Mouse (Mus musculus) CH12.LX (cell line): ENCODE data around the gene Arid5a. TPM values are rescaled to one million over a fixed set of nuclear protein-coding genes. Genes with fewer than 3 reads are reported as not detected.

Experiments
- DNase-seq: peaks from one replicate; pipeline ENCODE4 v3.0.0-alpha.2; 2013; ENCODE audit errors: extremely low read depth
- H3K27ac ChIP-seq: 2 replicates; pipeline ENCODE4 v1.5.1; 2012; ENCODE audit warnings: low read depth, mild to moderate bottlenecking, control low read depth, moderate library complexity; ENCODE audit not compliant: insufficient read depth
- H3K27me3 ChIP-seq: replicated peaks from 2 replicates; pipeline ENCODE3; 2012; ENCODE audit warnings: inconsistent platforms
- H3K36me3 ChIP-seq, 2 experiments: replicated peaks in 1 of 2; 2 replicates each; pipeline versions ENCODE3 to v1.6.1; 2012; ENCODE audit warnings: inconsistent platforms in 1 of 2, low read length in 1 of 2, mild to moderate bottlenecking in 1 of 2, mixed read lengths in 1 of 2, moderate library complexity in 1 of 2; ENCODE audit not compliant: control insufficient read depth in 1 of 2, insufficient read depth in 1 of 2
- H3K4me1 ChIP-seq, 2 experiments: 2 replicates each; pipeline ENCODE4 v1.6.1; 2012; ENCODE audit warnings: inconsistent platforms in 1 of 2, moderate library complexity in 1 of 2; ENCODE audit not compliant: insufficient read depth in 2 of 2, control insufficient read depth in 1 of 2
- H3K4me2 ChIP-seq: 2 replicates; pipeline ENCODE4 v1.6.1; 2012; ENCODE audit warnings: low read depth, mild to moderate bottlenecking, control low read depth; ENCODE audit not compliant: poor library complexity, insufficient read depth, severe bottlenecking
- H3K4me3 ChIP-seq, 3 experiments: fragments of 150-350 bp in 1 of 3; sonication (generic) in 1 of 3; replicated peaks in 1 of 3; 2 replicates each; pipeline versions ENCODE3 to v1.5.1; 2011 to 2012; ENCODE audit warnings: low read depth in 2 of 3, low read length in 2 of 3, mild to moderate bottlenecking in 2 of 3, moderate library complexity in 2 of 3, control low read depth in 1 of 3, improper control_type of control experiment in 1 of 3, inconsistent platforms in 1 of 3, mixed read lengths in 1 of 3; ENCODE audit not compliant: poor library complexity in 1 of 3
- H3K79me2 ChIP-seq: replicated peaks from 2 replicates; pipeline ENCODE4 v1.6.1; 2012; ENCODE audit warnings: mild to moderate bottlenecking, moderate library complexity; ENCODE audit not compliant: control insufficient read depth, poor library complexity, insufficient read depth, severe bottlenecking; ENCODE audit errors: extremely low read depth
- H3K9ac ChIP-seq: 2 replicates; pipeline ENCODE4 v1.6.1; 2012; ENCODE audit warnings: low read depth, mild to moderate bottlenecking, control low read depth, moderate library complexity; ENCODE audit not compliant: insufficient read depth
- H3K9me3 ChIP-seq: replicated peaks from 2 replicates; pipeline ENCODE3; 2012; ENCODE audit warnings: low read length, inconsistent platforms, mixed read lengths
- BHLHE40 ChIP-seq: IDR thresholded peaks from 2 replicates; pipeline ENCODE4 v1.6.1; 2011; ENCODE audit warnings: mild to moderate bottlenecking, low read depth, low read length, improper control_type of control experiment
- E2F4 ChIP-seq: IDR thresholded peaks from 2 replicates; pipeline ENCODE4 v1.6.1; 2011; ENCODE audit warnings: low read depth, low read length, improper control_type of control experiment; ENCODE audit not compliant: insufficient replicate concordance
- EP300 ChIP-seq: IDR thresholded peaks from 2 replicates; pipeline ENCODE4 v1.6.1; 2011; ENCODE audit warnings: low read length, improper control_type of control experiment
- ETS1 ChIP-seq: conservative IDR thresholded peaks from 2 replicates; pipeline ENCODE4 v1.6.1; 2012; ENCODE audit warnings: low read depth, mild to moderate bottlenecking, inconsistent platforms, low read length, improper control_type of control experiment, moderate library complexity
- MAFK ChIP-seq: IDR thresholded peaks from 2 replicates; pipeline ENCODE4 v1.6.1; 2011; ENCODE audit warnings: low read length, improper control_type of control experiment; ENCODE audit not compliant: insufficient replicate concordance
- PAX5 ChIP-seq: IDR thresholded peaks from 2 replicates; pipeline ENCODE4 v1.6.1; 2012; ENCODE audit warnings: low read length, inconsistent platforms, mixed read lengths
- POLR2A ChIP-seq: IDR thresholded peaks from 2 replicates; pipeline ENCODE4 v1.6.1; 2011; ENCODE audit warnings: low read depth, mild to moderate bottlenecking, improper control_type of control experiment, low read length
- dilution Hi-C: fragments of 300-500 bp; cut with MboI; formaldehyde crosslinking; loops from 2 replicates; pipeline ENCODE4 v1.14.3; 2020; ENCODE audit warnings: low sequenced_read_pairs; ENCODE audit not compliant: extremely low pct_unique_long_range_greater_than_20kb, extremely low pct_ligation_motif_present
- in situ Hi-C: fragments of 300-500 bp; cut with MboI; formaldehyde crosslinking; loops from 3 replicates; pipeline ENCODE4 v1.14.3; 2019; ENCODE audit warnings: low sequenced_read_pairs, low pct_ligation_motif_present, low pct_unique_long_range_greater_than_20kb, mixed read lengths
- polyA plus RNA-seq: library from polyadenylated mRNA; unstranded; fragments of >175 nt; gene quantifications from 2 replicates; pipeline ENCODE4 v1.2.1, GENCODE M21; 2012; ENCODE audit warnings: low read depth; ENCODE audit not compliant: insufficient read length
- total RNA-seq, 2 experiments: library from RNA; depleted of rRNA; stranded (reverse); fragments of 300-350 nt in 1 of 2; fragments of >200 nt in 1 of 2; gene quantifications; 2 replicates each; pipeline ENCODE4 v1.2.3; 2012 to 2014

Arid5a gene
- total and polyA plus RNA-seq, 3 experiments: 13.2 to 19.6 (median 17.0) TPM

GRCm38 (mm10) chr1:36370918-36371317, 63.4 kb downstream of the Arid5a start:
- peaks cover 0 to 11% of the 10 kb centered on the region in 2 experiments for H3K36me3 ChIP-seq
- H3K9ac ChIP-seq: no peak overlapping the region
- H3K27me3 ChIP-seq: no peaks in the 10 kb centered on the region
- H3K27ac ChIP-seq: no peak overlapping the region
- peaks cover 2% of the 10 kb centered on the region for H3K9me3 ChIP-seq
- H3K4me1 ChIP-seq: peaks cover 7 to 17% of the 10 kb centered on the region in 2 experiments
- dilution Hi-C loops (no loop called here), in situ Hi-C loops (no loop called here)
- H3K79me2 ChIP-seq: peaks cover 23% of the 10 kb centered on the region
- no peak for TF ChIP-seq PAX5
- H3K4me3 ChIP-seq: no peak overlapping the region
- DNase-seq: no peak
- no peak overlapping the region for H3K4me2 ChIP-seq

GRCm38 (mm10) chr1:36371934-36372845, 64.7 kb downstream of the Arid5a start, which contains the start of gene Fer1l5:
Fer1l5 (plus strand) TSS chr1:36372291.
- H3K4me1 ChIP-seq: peaks cover 7 to 8% of the 10 kb centered on the region in 2 experiments
- peaks cover 2% of the 10 kb centered on the region for H3K9me3 ChIP-seq
- no peak within 1 kb of the TSS for H3K4me2 ChIP-seq
- DNase-seq: no peak
- no peak within 1 kb of the TSS for H3K9ac ChIP-seq
- no peak within 1 kb of the TSS for H3K4me3 ChIP-seq
- no peak within 1 kb of the TSS for H3K27ac ChIP-seq
- peaks cover 16% of the 10 kb centered on the region for H3K79me2 ChIP-seq
- in situ Hi-C loops (no loop called here), dilution Hi-C loops (no loop called here)
- peaks cover 0 to 4% of the 10 kb centered on the region in 2 experiments for H3K36me3 ChIP-seq
- no peak for TF ChIP-seq ETS1
- no peak for TF ChIP-seq POLR2A
- TF ChIP-seq MAFK: no peak
- no peak for TF ChIP-seq BHLHE40
- TF ChIP-seq E2F4: no peak
- TF ChIP-seq EP300: no peak
- H3K27me3 ChIP-seq: peaks cover under 1% of the 10 kb centered on the region

Other genes starting within 250 kb of the Arid5a start
- 14.0 and 17.7 TPM in 2 replicates for gene Hs6st1, start 239.3 kb upstream of the Arid5a start, total RNA-seq (2012; rRNA removed)
- 8.2 and 9.1 TPM in 2 replicates for gene Hs6st1, start 239.3 kb upstream of the Arid5a start, total RNA-seq (2014; rRNA removed)
- 18.1 and 18.6 TPM in 2 replicates for gene Hs6st1, start 239.3 kb upstream of the Arid5a start, polyA plus RNA-seq
- 41.2 and 47.9 TPM in 2 replicates for gene Uggt1, start 63.0 kb upstream of the Arid5a start, total RNA-seq (2012; rRNA removed)
- gene Uggt1, start 63.0 kb upstream of the Arid5a start, total RNA-seq (2014; rRNA removed): 35.3 and 39.8 TPM in 2 replicates
- 38.6 and 39.5 TPM in 2 replicates for gene Uggt1, start 63.0 kb upstream of the Arid5a start, polyA plus RNA-seq
- gene Neurl3, start 33.1 kb upstream of the Arid5a start, total RNA-seq (2012; rRNA removed): 0.08 TPM in 1 of 2 replicates, not detected in the other
- 0.08 TPM in 1 of 2 replicates, not detected in the other for gene Neurl3, start 33.1 kb upstream of the Arid5a start, total RNA-seq (2014; rRNA removed)
- 0.09 and 0.10 TPM in 2 replicates for gene Neurl3, start 33.1 kb upstream of the Arid5a start, polyA plus RNA-seq
- 16.5 and 17.0 TPM in 2 replicates for gene Kansl3, start 61.4 kb downstream of the Arid5a start, total RNA-seq (2012; rRNA removed)
- 14.3 TPM in 2 replicates for gene Kansl3, start 61.4 kb downstream of the Arid5a start, total RNA-seq (2014; rRNA removed)
- gene Kansl3, start 61.4 kb downstream of the Arid5a start, polyA plus RNA-seq: 19.7 and 21.2 TPM in 2 replicates
- gene Fer1l5, start 64.6 kb downstream of the Arid5a start, total RNA-seq (2012; rRNA removed): 0.08 TPM in 1 of 2 replicates, not detected in the other
- not detected in 2 replicates for gene Fer1l5, start 64.6 kb downstream of the Arid5a start, total RNA-seq (2014; rRNA removed)
- gene Fer1l5, start 64.6 kb downstream of the Arid5a start, polyA plus RNA-seq: 0.85 and 1.2 TPM in 2 replicates
- 6.0 and 8.5 TPM in 2 replicates for gene Lman2l, start 137.5 kb downstream of the Arid5a start, total RNA-seq (2012; rRNA removed)
- 7.9 and 8.8 TPM in 2 replicates for gene Lman2l, start 137.5 kb downstream of the Arid5a start, total RNA-seq (2014; rRNA removed)
- 19.1 and 20.3 TPM in 2 replicates for gene Lman2l, start 137.5 kb downstream of the Arid5a start, polyA plus RNA-seq
- gene Cnnm4, start 163.9 kb downstream of the Arid5a start, total RNA-seq (2012; rRNA removed): 4.6 and 5.0 TPM in 2 replicates
- gene Cnnm4, start 163.9 kb downstream of the Arid5a start, total RNA-seq (2014; rRNA removed): 3.0 and 3.2 TPM in 2 replicates
- gene Cnnm4, start 163.9 kb downstream of the Arid5a start, polyA plus RNA-seq: 3.0 and 3.5 TPM in 2 replicates
- 8.4 and 9.2 TPM in 2 replicates for gene Cnnm3, start 204.1 kb downstream of the Arid5a start, total RNA-seq (2012; rRNA removed)
- gene Cnnm3, start 204.1 kb downstream of the Arid5a start, total RNA-seq (2014; rRNA removed): 2.8 and 3.0 TPM in 2 replicates
- gene Cnnm3, start 204.1 kb downstream of the Arid5a start, polyA plus RNA-seq: 7.1 and 8.8 TPM in 2 replicates
- 6.1 and 6.7 TPM in 2 replicates for gene Ankrd23, start 229.2 kb downstream of the Arid5a start, total RNA-seq (2012; rRNA removed)
- gene Ankrd23, start 229.2 kb downstream of the Arid5a start, total RNA-seq (2014; rRNA removed): 2.8 and 4.1 TPM in 2 replicates
- gene Ankrd23, start 229.2 kb downstream of the Arid5a start, polyA plus RNA-seq: 3.7 and 4.9 TPM in 2 replicates
- gene Gm42417, start 231.7 kb downstream of the Arid5a start, total RNA-seq (2012; rRNA removed): 0.08 TPM in 1 of 2 replicates, not detected in the other
- gene Gm42417, start 231.7 kb downstream of the Arid5a start, total RNA-seq (2014; rRNA removed): not detected in 2 replicates
- 1.7 and 3.9 TPM in 2 replicates for gene Gm42417, start 231.7 kb downstream of the Arid5a start, polyA plus RNA-seq
- 11.6 and 14.8 TPM in 2 replicates for gene Ankrd39, start 239.7 kb downstream of the Arid5a start, total RNA-seq (2012; rRNA removed)
- gene Ankrd39, start 239.7 kb downstream of the Arid5a start, total RNA-seq (2014; rRNA removed): 4.3 and 5.1 TPM in 2 replicates
- 8.5 and 11.6 TPM in 2 replicates for gene Ankrd39, start 239.7 kb downstream of the Arid5a start, polyA plus RNA-seq